Mouse (Mus musculus) B cell, adult 2 months (primary cell): ENCODE measurements at regions not wholly inside any gene's neighbourhood (a gene's known extent, or its start where the extent isn't known, plus 50 kb on each side); places are given as distances from the start of the nearest gene placed in this dataset.

Source experiments
- DNase-seq, 2 experiments: peaks; one replicate each; pipeline ENCODE4 v3.0.0; 2022

- DNase-seq: no peak
Measured at GRCm38 (mm10) chr5:133806891-133807290, 292.6 kb upstream of the Castor2 start.

- no peak for DNase-seq
Measured at GRCm38 (mm10) chr5:133802001-133802400, 297.5 kb upstream of the Castor2 start.

- no peak for DNase-seq
Measured at GRCm38 (mm10) chr5:133795638-133796037, 303.9 kb upstream of the Castor2 start.

- no peak for DNase-seq
Measured at GRCm38 (mm10) chr5:133790726-133791125, 308.8 kb upstream of the Castor2 start.

GRCm38 (mm10) chr5:133788006-133788405 lies 311.5 kb upstream of the Castor2 start:
- no peak for DNase-seq

GRCm38 (mm10) chr5:133787491-133787890 lies 312.0 kb upstream of the Castor2 start:
- DNase-seq: no peak

- DNase-seq: no peak
Measured at GRCm38 (mm10) chr5:133776591-133776990, 322.9 kb upstream of the Castor2 start.

GRCm38 (mm10) chr5:133774116-133774515 lies 325.4 kb upstream of the Castor2 start:
- no peak for DNase-seq

GRCm38 (mm10) chr5:133768856-133769255 lies 330.7 kb upstream of the Castor2 start:
- DNase-seq: no peak

GRCm38 (mm10) chr5:133757817-133758216 lies 341.7 kb upstream of the Castor2 start:
- DNase-seq: no peak

- DNase-seq: no peak
Measured at GRCm38 (mm10) chr5:133754180-133754579, 345.3 kb upstream of the Castor2 start.

- no peak for DNase-seq
Measured at GRCm38 (mm10) chr5:133753461-133754160, 345.9 kb upstream of the Castor2 start.

- DNase-seq: no peak
Measured at GRCm38 (mm10) chr5:133746960-133747359, 352.6 kb upstream of the Castor2 start.

GRCm38 (mm10) chr5:133746411-133746810 lies 353.1 kb upstream of the Castor2 start:
- DNase-seq: no peak

GRCm38 (mm10) chr5:133744136-133744535 lies 355.4 kb upstream of the Castor2 start:
- DNase-seq: no peak

GRCm38 (mm10) chr5:133743606-133744005 lies 355.9 kb upstream of the Castor2 start:
- no peak for DNase-seq

GRCm38 (mm10) chr5:133731871-133732270 lies 367.6 kb upstream of the Castor2 start:
- DNase-seq: no peak

- DNase-seq: no peak
Measured at GRCm38 (mm10) chr5:133718187-133719078, 381.1 kb upstream of the Castor2 start.

GRCm38 (mm10) chr5:133715830-133716229 lies 383.7 kb upstream of the Castor2 start:
- DNase-seq: no peak

- no peak for DNase-seq
Measured at GRCm38 (mm10) chr5:133712652-133713051, 386.9 kb upstream of the Castor2 start.

- no peak for DNase-seq
Measured at GRCm38 (mm10) chr5:133708881-133709280, 390.6 kb upstream of the Castor2 start.

GRCm38 (mm10) chr5:133686206-133686605 lies 413.3 kb upstream of the Castor2 start:
- DNase-seq: no peak

- DNase-seq: no peak
Measured at GRCm38 (mm10) chr5:133683021-133683420, 416.5 kb upstream of the Castor2 start.
